Mouse (Mus musculus) myocyte (in vitro differentiated cells): ENCODE measurements around the gene Furin.

Source experiments
- POLR2A ChIP-seq: IDR thresholded peaks from one replicate; pipeline ENCODE4 v1.6.1; 2011; ENCODE audit warnings: low read depth, mild to moderate bottlenecking, control low read depth, moderate library complexity; ENCODE audit not compliant: insufficient read length
- POLR2AphosphoS2 ChIP-seq: IDR thresholded peaks from one replicate; pipeline ENCODE4 v1.6.1; 2011; ENCODE audit warnings: low read depth, control low read depth; ENCODE audit not compliant: insufficient read length

GRCm38 (mm10) chr7:80343270-80344018 lies 61.8 kb downstream of the Furin start:
- TF ChIP-seq POLR2A (no peak), POLR2AphosphoS2 (no peak)
